Mouse (Mus musculus) fat pad, adult 2 months (tissue): ENCODE measurements around the gene Adamts10.

Source experiments
- DNase-seq: peaks from one replicate; pipeline ENCODE4 v3.0.0-alpha.2; 2011; ENCODE audit warnings: low read depth, low spot score; ENCODE audit errors: extremely low read depth

The Adamts10 gene

GRCm38 (mm10) chr17:33552964-33553363 is 29.0 kb downstream of the Adamts10 start:
- no peak for DNase-seq

- DNase-seq = no peak
Measured at GRCm38 (mm10) chr17:33554536-33554935, 30.5 kb downstream of the Adamts10 start.

GRCm38 (mm10) chr17:33555223-33555855 is 31.3 kb downstream of the Adamts10 start, which contains the start of gene Myo1f:
Myo1f (plus strand) TSS chr17:33555707.
- DNase-seq = no peak

GRCm38 (mm10) chr17:33557922-33558321 is 33.9 kb downstream of the Adamts10 start:
- DNase-seq = no peak

GRCm38 (mm10) chr17:33563527-33564076 is 39.6 kb downstream of the Adamts10 start:
- no peak for DNase-seq

GRCm38 (mm10) chr17:33564599-33564998 is 40.6 kb downstream of the Adamts10 start:
- DNase-seq = no peak

GRCm38 (mm10) chr17:33566182-33566581 is 42.2 kb downstream of the Adamts10 start:
- DNase-seq = no peak

GRCm38 (mm10) chr17:33584061-33584460 is 60.1 kb downstream of the Adamts10 start:
- no peak for DNase-seq

GRCm38 (mm10) chr17:33586011-33586410 is 62.0 kb downstream of the Adamts10 start:
- no peak for DNase-seq

- no peak for DNase-seq
Measured at GRCm38 (mm10) chr17:33597271-33597670, 73.3 kb downstream of the Adamts10 start.

- no peak for DNase-seq
Measured at GRCm38 (mm10) chr17:33598506-33598905, 74.5 kb downstream of the Adamts10 start.

GRCm38 (mm10) chr17:33599836-33600475 is 76.0 kb downstream of the Adamts10 start:
- DNase-seq = no peak

GRCm38 (mm10) chr17:33600831-33601230 is 76.8 kb downstream of the Adamts10 start:
- no peak for DNase-seq

GRCm38 (mm10) chr17:33601947-33602346 is 77.9 kb downstream of the Adamts10 start:
- DNase-seq = no peak
